Mouse (Mus musculus) ovary, adult 10 weeks (tissue): ENCODE results near the gene Vmn2r38. TPM values are rescaled to one million over a fixed set of nuclear protein-coding genes. Genes with fewer than 3 reads are reported as not detected.

ENCODE experiments used
- polyA plus RNA-seq: library from polyadenylated mRNA; stranded (reverse); fragments of 350-450 nt; fragmentation: Illumina TruSeq; extraction: RNeasy Lipid Tissue Mini Kit (QIAGEN cat#74804); gene quantifications from one replicate; pipeline ENCODE4 v1.2.3, GENCODE M21; 2014

Vmn2r38 gene
- polyA plus RNA-seq, result not detected

DNA sequence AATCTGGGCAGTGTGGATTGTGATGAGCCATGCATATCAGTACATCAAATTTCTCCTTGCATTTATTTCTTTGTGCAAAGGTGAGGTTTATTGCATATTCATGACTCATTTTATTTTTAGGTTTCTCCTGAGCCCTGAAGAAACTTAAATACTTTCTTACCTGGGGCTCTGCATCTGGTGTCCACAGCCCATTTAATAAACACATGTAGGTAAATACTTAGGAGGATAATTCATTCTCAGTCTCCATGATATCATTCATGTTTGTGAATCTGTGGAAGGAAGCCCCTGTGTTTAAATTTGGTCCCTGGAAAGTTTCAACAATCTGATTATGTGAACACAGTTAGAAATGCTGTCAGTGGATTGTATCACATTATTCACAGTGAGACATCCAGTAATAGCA, at the start of gene Vmn2r38:
Vmn2r38 (minus strand) TSS at position 101 of the 400 bp plus-strand sequence.

DNA sequence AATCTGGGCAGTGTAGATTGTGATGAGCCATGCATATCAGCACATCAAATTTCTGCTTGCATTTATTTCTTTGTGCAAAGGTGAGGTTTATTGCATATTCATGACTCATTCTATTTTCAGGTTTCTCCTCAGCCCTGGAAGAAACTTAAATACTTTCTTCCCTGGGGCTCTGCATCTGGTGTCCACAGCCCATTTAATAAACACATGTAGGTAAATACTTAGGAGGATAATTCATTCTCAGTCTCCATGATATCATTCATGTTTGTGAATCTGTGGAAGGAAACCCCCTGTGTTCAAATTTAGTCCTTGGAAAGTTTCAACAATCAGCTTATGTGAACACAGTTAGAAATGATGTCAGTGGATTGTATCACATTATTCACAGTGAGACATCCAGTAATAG, 67.0 kb downstream of the Vmn2r38 start, which contains the start of gene Vmn2r39:
Vmn2r39 (minus strand) TSS at position 101 of the 400 bp plus-strand sequence.

Other genes starting within 250 kb of the Vmn2r38 start
- not detected for gene Vmn2r40, start 166.4 kb downstream of the Vmn2r38 start, polyA plus RNA-seq
- gene Vmn2r39, start 67.1 kb downstream of the Vmn2r38 start, polyA plus RNA-seq, result not detected
- not detected for gene Vmn2r37, start 125.8 kb upstream of the Vmn2r38 start, polyA plus RNA-seq